Mouse (Mus musculus) intestine, embryonic 14.5 days (tissue): Measurements from ENCODE around the gene Borcs8. TPM values are rescaled to one million over a fixed set of nuclear protein-coding genes. Genes with fewer than 3 reads are reported as not detected.

Experiments
- microRNA-seq: library from miRNA; unstranded; fragments of <30 nt; microRNA quantifications from one replicate; pipeline ENCODE4, GENCODE M21; 2016
- polyA plus RNA-seq: library from polyadenylated mRNA; unstranded; fragments of >200 nt; fragmentation: Nextera tagmentation; extraction: Ambion mirVana; gene quantifications from 2 replicates; pipeline ENCODE4 v1.2.1, GENCODE M21; 2014

The Borcs8 gene
- polyA plus RNA-seq, 1 experiment from 2014 or later, result 50.8 TPM

Small RNA genes within 50 kb of the gene (microRNA-seq; reads per million reads assigned to microRNA genes)
- not detected for gene Mir7066

Other genes starting within 250 kb of the Borcs8 start
- gene Tssk6, start 237.3 kb upstream of the Borcs8 start, polyA plus RNA-seq, result 3.3 and 4.0 TPM in 2 replicates
- gene Ndufa13, start 236.9 kb upstream of the Borcs8 start, polyA plus RNA-seq, result 215 and 222 TPM in 2 replicates
- 4.1 and 5.0 TPM in 2 replicates for gene Yjefn3, start 236.8 kb upstream of the Borcs8 start, polyA plus RNA-seq
- gene Gatad2a, start 143.1 kb upstream of the Borcs8 start, polyA plus RNA-seq, result 51.9 and 57.4 TPM in 2 replicates
- gene Mau2, start 96.8 kb upstream of the Borcs8 start, polyA plus RNA-seq, result 46.9 and 54.5 TPM in 2 replicates
- 34.2 and 34.4 TPM in 2 replicates for gene Sugp1, start 96.7 kb upstream of the Borcs8 start, polyA plus RNA-seq
- 1.9 and 3.0 TPM in 2 replicates for gene Tm6sf2, start 66.6 kb upstream of the Borcs8 start, polyA plus RNA-seq
- not detected in 2 replicates for gene Hapln4, start 56.0 kb upstream of the Borcs8 start, polyA plus RNA-seq
- gene Ncan, start 18.6 kb upstream of the Borcs8 start, polyA plus RNA-seq, result 1.9 TPM in 2 replicates
- 29.5 and 29.9 TPM in 2 replicates for gene Nr2c2ap, start 8.2 kb upstream of the Borcs8 start, polyA plus RNA-seq
- gene Rfxank, start 345 bp upstream of the Borcs8 start, polyA plus RNA-seq, result 11.6 and 15.1 TPM in 2 replicates
- 0.13 and 0.43 TPM in 2 replicates for gene Mef2b, start 212 bp downstream of the Borcs8 start, polyA plus RNA-seq
- gene Tmem161a, start 32.9 kb downstream of the Borcs8 start, polyA plus RNA-seq, result 44.1 and 50.8 TPM in 2 replicates
- gene Slc25a42, start 72.8 kb downstream of the Borcs8 start, polyA plus RNA-seq, result 3.9 and 4.0 TPM in 2 replicates
- 28.1 and 31.7 TPM in 2 replicates for gene Sugp2, start 94.7 kb downstream of the Borcs8 start, polyA plus RNA-seq
- gene Armc6, start 95.0 kb downstream of the Borcs8 start, polyA plus RNA-seq, result 24.4 and 25.8 TPM in 2 replicates
- 33.5 and 34.7 TPM in 2 replicates for gene Homer3, start 143.3 kb downstream of the Borcs8 start, polyA plus RNA-seq
- 47.5 and 49.7 TPM in 2 replicates for gene Ddx49, start 163.0 kb downstream of the Borcs8 start, polyA plus RNA-seq
- gene Cope, start 163.0 kb downstream of the Borcs8 start, polyA plus RNA-seq, result 331 and 336 TPM in 2 replicates
- 4.3 and 4.6 TPM in 2 replicates for gene Cers1, start 176.3 kb downstream of the Borcs8 start, polyA plus RNA-seq
- 1.8 and 2.1 TPM in 2 replicates for gene Gdf1, start 190.3 kb downstream of the Borcs8 start, polyA plus RNA-seq
- 16.6 and 19.4 TPM in 2 replicates for gene Upf1, start 213.8 kb downstream of the Borcs8 start, polyA plus RNA-seq
- 0.44 and 0.77 TPM in 2 replicates for gene Comp, start 234.1 kb downstream of the Borcs8 start, polyA plus RNA-seq